Mouse (Mus musculus) intestine, postnatal 0 days (tissue): ENCODE measurements around the gene Magi3. TPM values are rescaled to one million over a fixed set of nuclear protein-coding genes. Genes with fewer than 3 reads are reported as not detected.

Experiments
- ATAC-seq: fragments of 200-750 bp; cut with Nextera tagmentation; 2 replicates; pipeline ENCODE4 v1.8.0; 2017; ENCODE audit warnings: mild to moderate bottlenecking, moderate TSS enrichment, moderate library complexity
- H3K27ac ChIP-seq: fragments of 300-500 bp; sonication (generic); 2 replicates; pipeline ENCODE4 v1.5.1; 2014; ENCODE audit warnings: mild to moderate bottlenecking, low read depth, low read length, moderate library complexity
- H3K27me3 ChIP-seq: fragments of 300-500 bp; sonication (generic); replicated peaks from 2 replicates; pipeline ENCODE4 v1.6.1; 2014; ENCODE audit warnings: low read length, mixed read lengths; ENCODE audit not compliant: control insufficient read depth, insufficient read depth
- H3K36me3 ChIP-seq: fragments of 300-500 bp; sonication (generic); 2 replicates; pipeline ENCODE4 v1.6.1; 2014; ENCODE audit warnings: mild to moderate bottlenecking, moderate library complexity; ENCODE audit not compliant: control insufficient read depth, insufficient read depth
- H3K4me1 ChIP-seq: fragments of 300-500 bp; sonication (generic); replicated peaks from 2 replicates; pipeline ENCODE4 v1.6.1; 2014; ENCODE audit warnings: antibody characterized with exemption, low read length, mixed read lengths; ENCODE audit not compliant: control insufficient read depth, insufficient read depth
- H3K4me2 ChIP-seq: fragments of 300-500 bp; sonication (generic); replicated peaks from 2 replicates; pipeline ENCODE4 v1.6.1; 2014; ENCODE audit warnings: low read depth, mild to moderate bottlenecking, moderate library complexity
- H3K4me3 ChIP-seq: fragments of 300-500 bp; sonication (generic); 2 replicates; pipeline ENCODE4 v1.5.1; 2014; ENCODE audit warnings: low read depth, low read length
- H3K9ac ChIP-seq: fragments of 300-500 bp; sonication (generic); 2 replicates; pipeline ENCODE4 v1.6.1; 2014; ENCODE audit warnings: mild to moderate bottlenecking, low read depth, low read length
- H3K9me3 ChIP-seq: fragments of 300-500 bp; sonication (generic); 2 replicates; pipeline ENCODE4 v1.6.1; 2016; ENCODE audit warnings: mixed run types; ENCODE audit not compliant: control insufficient read depth
- CTCF ChIP-seq: sonication (generic); IDR thresholded peaks from 2 replicates; pipeline ENCODE4 v1.5.1; 2016; ENCODE audit warnings: low read depth, mild to moderate bottlenecking, control low read depth, antibody characterized with exemption, moderate library complexity
- WGBS: fragments of 180-500 bp; shearing (Covaris S2); extraction: QIAGEN DNeasy Blood & Tissue Kit; methylation state at CpG from one replicate; pipeline ENCODE4 v1.1.7; 2014; 5-methylcytosine and 5-hydroxymethylcytosine counted together
- polyA plus RNA-seq: library from polyadenylated mRNA; unstranded; fragments of >200 nt; fragmentation: Nextera tagmentation; extraction: Ambion mirVana; gene quantifications from 2 replicates; pipeline ENCODE4 v1.2.1, GENCODE M21; 2015

The Magi3 gene
- polyA plus RNA-seq, 1 experiment from 2014 or later: 4.6 TPM

DNA sequence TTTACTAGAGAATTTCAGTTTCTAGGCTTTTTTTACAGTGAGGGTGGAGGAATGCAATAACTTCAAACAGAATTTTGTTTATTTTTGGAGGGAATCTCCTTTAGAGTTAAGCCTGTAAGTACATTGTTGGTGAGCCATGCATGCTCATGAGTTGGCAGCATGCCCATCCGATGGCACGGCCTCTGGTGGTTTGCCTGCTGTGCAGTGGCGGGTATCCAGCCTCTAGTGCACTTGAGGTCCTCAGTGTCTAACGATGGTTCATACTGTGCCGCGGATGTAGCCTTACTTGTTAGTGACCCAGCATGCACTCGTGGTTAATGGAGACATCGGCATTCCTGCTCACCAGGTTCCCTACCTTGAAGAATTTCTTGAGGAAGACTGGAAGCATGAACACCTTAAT lies 212.7 kb downstream of the Magi3 start:
- ATAC-seq: no peak
- WGBS: 87% methylated on average over 8 of the region's 8 CpGs
- TF ChIP-seq CTCF: no peak

DNA sequence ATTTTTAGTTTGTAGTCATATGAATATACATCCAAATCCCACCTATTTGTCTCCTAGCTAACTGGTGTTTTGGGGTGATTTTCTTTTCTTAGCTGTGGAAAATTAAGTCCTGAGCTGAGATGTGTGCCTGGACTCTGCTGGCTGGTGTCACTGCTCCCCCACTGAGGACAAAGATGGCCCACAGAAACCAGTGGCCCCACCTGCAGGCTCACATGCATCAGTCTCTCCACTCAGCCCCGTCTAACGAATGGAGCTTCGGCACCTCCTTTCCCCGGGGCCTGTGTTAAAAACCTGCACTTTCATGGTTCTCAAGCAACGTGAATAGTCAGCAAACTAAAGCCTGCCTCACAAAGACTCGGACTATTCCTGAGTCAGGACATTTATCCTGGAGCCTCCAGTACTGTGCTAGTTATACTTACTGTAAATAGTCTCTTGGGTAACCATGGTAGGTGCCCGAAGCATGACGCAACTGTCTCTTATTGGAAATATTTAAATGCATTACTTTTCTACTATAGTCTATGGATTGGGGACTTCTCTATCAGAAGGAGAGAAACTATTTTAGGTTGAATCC lies 213.2 kb downstream of the Magi3 start:
- Histone ChIP-seq H3K27ac (no peak overlapping the region), H3K4me3 (no peak overlapping the region), H3K9ac (no peak overlapping the region), H3K4me2 (no peak overlapping the region), H3K4me1 (no peaks in the 10 kb centered on the region), H3K27me3 (no peaks in the 10 kb centered on the region), H3K9me3 (no peaks in the 10 kb centered on the region), H3K36me3 (peaks cover 37% of the 10 kb centered on the region)
- no peak for ATAC-seq
- 90% methylated on average over 8 of the region's 8 CpGs for WGBS
- TF ChIP-seq CTCF: no peak

More for the DNA sequence above, 212.7 kb downstream of the Magi3 start:
- H3K36me3 ChIP-seq: peaks cover 41% of the 10 kb centered on the region
- H3K27ac ChIP-seq: no peak overlapping the region
- no peaks in the 10 kb centered on the region for H3K9me3 ChIP-seq
- no peak overlapping the region for H3K4me2 ChIP-seq
- no peaks in the 10 kb centered on the region for H3K4me1 ChIP-seq
- no peak overlapping the region for H3K9ac ChIP-seq
- no peak overlapping the region for H3K4me3 ChIP-seq
- H3K27me3 ChIP-seq: no peaks in the 10 kb centered on the region

- H3K36me3 ChIP-seq: peaks cover 24% of the 10 kb centered on the region
- H3K9ac ChIP-seq: no peak overlapping the region
- no peaks in the 10 kb centered on the region for H3K9me3 ChIP-seq
- no peak overlapping the region for H3K27ac ChIP-seq
- H3K27me3 ChIP-seq: no peaks in the 10 kb centered on the region
- no peak for ATAC-seq
- no peak overlapping the region for H3K4me2 ChIP-seq
- H3K4me1 ChIP-seq: no peaks in the 10 kb centered on the region
- H3K4me3 ChIP-seq: no peak overlapping the region
- 91% methylated on average over 4 of the region's 4 CpGs for WGBS
- TF ChIP-seq CTCF: no peak
Measured at GRCm38 (mm10) chr3:103998724-103999123, 221.4 kb downstream of the Magi3 start.

DNA sequence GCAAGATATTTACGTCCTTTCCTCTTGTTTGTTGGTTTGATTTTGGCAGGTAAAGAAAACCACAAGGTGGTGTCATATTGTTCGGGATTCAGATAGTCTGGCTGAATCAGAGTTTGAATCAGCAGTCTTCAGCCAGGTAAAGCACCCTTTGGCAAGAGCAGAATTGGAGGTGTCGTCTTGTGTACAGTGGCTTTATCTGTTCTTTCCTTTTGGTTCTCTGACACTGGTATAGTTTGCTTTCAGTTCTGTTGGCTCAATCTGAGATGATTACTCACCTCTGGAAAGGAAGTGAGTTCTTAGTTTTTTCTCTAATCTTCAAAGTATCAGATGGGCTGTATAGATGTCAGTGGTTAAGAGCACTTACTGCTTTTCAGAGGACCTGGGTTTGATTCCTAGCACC lies 228.9 kb downstream of the Magi3 start:
- no peak overlapping the region for H3K4me2 ChIP-seq
- H3K9ac ChIP-seq: no peak overlapping the region
- WGBS: 89% methylated on average over 3 of the region's 3 CpGs
- peaks cover 27% of the 10 kb centered on the region for H3K36me3 ChIP-seq
- TF ChIP-seq CTCF: no peak
- H3K27ac ChIP-seq: no peak overlapping the region
- no peaks in the 10 kb centered on the region for H3K27me3 ChIP-seq
- ATAC-seq: no peak
- no peaks in the 10 kb centered on the region for H3K9me3 ChIP-seq
- H3K4me1 ChIP-seq: no peaks in the 10 kb centered on the region
- H3K4me3 ChIP-seq: no peak overlapping the region

DNA sequence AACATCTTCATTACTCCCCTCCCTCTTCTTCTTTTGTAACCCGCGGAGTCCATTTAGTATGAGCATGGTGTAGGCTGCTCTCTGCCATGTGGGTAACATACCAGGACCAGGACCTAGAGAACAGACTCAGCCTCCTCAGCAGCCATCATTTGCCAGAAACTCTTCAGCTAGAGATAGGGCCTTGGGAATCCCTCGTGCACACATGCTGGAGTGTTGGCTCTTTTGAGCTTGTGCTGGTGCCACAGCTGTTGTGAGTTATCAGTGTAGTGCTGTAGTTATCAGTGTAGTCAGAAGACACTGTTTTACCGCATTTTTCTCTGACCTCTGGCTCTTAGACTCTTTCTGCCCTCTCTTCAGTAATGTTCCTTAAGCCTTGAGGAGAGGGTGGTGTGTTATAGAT lies 230.8 kb downstream of the Magi3 start:
- Histone ChIP-seq H3K4me3 (no peak overlapping the region), H3K4me2 (no peak overlapping the region), H3K27me3 (no peaks in the 10 kb centered on the region), H3K9me3 (no peaks in the 10 kb centered on the region), H3K36me3 (peaks cover 24% of the 10 kb centered on the region), H3K4me1 (no peaks in the 10 kb centered on the region), H3K9ac (no peak overlapping the region), H3K27ac (no peak overlapping the region)
- 81% methylated on average over 4 of the region's 4 CpGs for whole genome bisulfite sequencing
- no peak for TF ChIP-seq CTCF
- no peak for ATAC-seq

GRCm38 (mm10) chr3:103987831-103988432 lies 232.2 kb downstream of the Magi3 start:
- no peak for TF ChIP-seq CTCF
- H3K4me1 ChIP-seq: no peaks in the 10 kb centered on the region
- H3K4me3 ChIP-seq: no peak overlapping the region
- H3K27ac ChIP-seq: no peak overlapping the region
- H3K27me3 ChIP-seq: no peaks in the 10 kb centered on the region
- no peak overlapping the region for H3K4me2 ChIP-seq
- H3K36me3 ChIP-seq: peaks cover 16% of the 10 kb centered on the region
- 39% methylated on average over 5 of the region's 5 CpGs for WGBS
- ATAC-seq: no peak
- H3K9me3 ChIP-seq: no peaks in the 10 kb centered on the region
- no peak overlapping the region for H3K9ac ChIP-seq

- Histone ChIP-seq H3K36me3 (peaks cover 16% of the 10 kb centered on the region), H3K27me3 (no peaks in the 10 kb centered on the region), H3K9ac (no peak overlapping the region), H3K4me3 (no peak overlapping the region), H3K4me2 (no peak overlapping the region), H3K4me1 (no peaks in the 10 kb centered on the region), H3K27ac (no peak overlapping the region), H3K9me3 (no peaks in the 10 kb centered on the region)
- no peak for TF ChIP-seq CTCF
- no peak for ATAC-seq
- 92% methylated on average over 2 of the region's 2 CpGs for WGBS
Measured at GRCm38 (mm10) chr3:103985194-103985593, 235.0 kb downstream of the Magi3 start.
